Mouse (Mus musculus) neural tube, postnatal 0 days (tissue): ENCODE results near the gene Gm29423. TPM values are rescaled to one million over a fixed set of nuclear protein-coding genes. Genes with fewer than 3 reads are reported as not detected.

ENCODE experiments used
- polyA plus RNA-seq: library from polyadenylated mRNA; unstranded; fragments of >200 nt; fragmentation: Nextera tagmentation; extraction: Ambion mirVana; gene quantifications from 2 replicates; pipeline ENCODE4 v1.2.1, GENCODE M21; 2015

The Gm29423 gene
- not detected in 2 replicates for polyA plus RNA-seq

GRCm38 (mm10) chrY:70303187-70303586 is at the start of gene Gm29423, which contains the start of gene Gm29644:
Gene Gm29423, minus strand, starts transcription at chrY:70303287.
Gene Gm29644, minus strand, starts transcription at chrY:70303343.

DNA sequence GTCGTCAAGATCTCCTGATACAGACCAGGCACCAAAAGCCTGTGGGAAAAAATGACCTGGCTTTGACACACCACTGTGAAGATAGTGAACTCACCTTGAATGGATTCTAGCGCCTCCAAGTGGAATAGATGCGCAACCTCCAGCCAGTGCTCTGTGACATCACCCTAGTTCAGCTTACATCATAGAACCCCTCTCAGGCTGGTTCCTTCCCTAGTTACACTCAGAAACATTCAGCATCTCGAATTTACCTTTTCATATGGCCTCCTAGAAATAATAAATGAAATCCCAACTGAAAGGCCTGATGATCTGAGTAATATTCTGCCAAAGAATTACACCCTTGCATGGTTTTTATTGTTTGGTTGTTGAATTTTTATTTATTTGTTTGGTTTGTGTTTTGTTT is 29.5 kb downstream of the Gm29423 start, which contains the start of gene Gm21118:
Gene Gm21118, minus strand, starts transcription at position 101 of the 400 bp plus-strand sequence.

Other genes with a start within 250 kb of the Gm29423 start
- not detected in 2 replicates for gene Gm21118, start 29.6 kb downstream of the Gm29423 start, polyA plus RNA-seq
- not detected in 2 replicates for gene Gm29644, start 56 bp upstream of the Gm29423 start, polyA plus RNA-seq
- gene Gm20888, start 138.6 kb upstream of the Gm29423 start, polyA plus RNA-seq, result not detected in 2 replicates